Mouse (Mus musculus) G1E (cell line): ENCODE data around the gene Prkar1a. TPM values are rescaled to one million over a fixed set of nuclear protein-coding genes. Genes with fewer than 3 reads are reported as not detected.

ENCODE experiments used
- ATAC-seq: 2 replicates; pipeline ENCODE4 v1.8.0; 2016; ENCODE audit warnings: mild to moderate bottlenecking; ENCODE audit not compliant: insufficient number of reproducible peaks, poor library complexity, low FRiP score, severe bottlenecking; ENCODE audit errors: extremely low read depth
- DNase-seq: peaks from one replicate; pipeline ENCODE4 v3.0.0; 2012; ENCODE audit warnings: low spot score
- H3K27me3 ChIP-seq: 2 replicates; pipeline ENCODE4 v1.6.1; 2012; ENCODE audit warnings: mild to moderate bottlenecking, low read length, inconsistent platforms; ENCODE audit not compliant: insufficient read depth
- H3K36me3 ChIP-seq: replicated peaks from 2 replicates; pipeline ENCODE3; 2012; ENCODE audit warnings: mild to moderate bottlenecking, inconsistent platforms
- H3K4me1 ChIP-seq: 2 replicates; pipeline ENCODE4 v1.6.1; 2012; ENCODE audit warnings: low read depth, low read length, inconsistent platforms, mixed read lengths; ENCODE audit not compliant: insufficient read depth
- H3K4me3 ChIP-seq: 2 replicates; pipeline ENCODE4 v1.5.1; 2012; ENCODE audit warnings: low read depth, mild to moderate bottlenecking, inconsistent platforms, low read length, moderate library complexity, mixed read lengths
- H3K9me3 ChIP-seq: replicated peaks from 2 replicates; pipeline ENCODE4 v1.6.1; 2012; ENCODE audit warnings: inconsistent platforms
- CTCF ChIP-seq: IDR thresholded peaks from 2 replicates; pipeline ENCODE4 v1.5.1; 2012; ENCODE audit warnings: low read depth, low read length, inconsistent platforms, mixed read lengths
- GATA1 ChIP-seq: IDR thresholded peaks from 2 replicates; pipeline ENCODE4 v1.6.1; 2012; ENCODE audit warnings: borderline replicate concordance, low read length, inconsistent platforms, mixed read lengths
- GATA2 ChIP-seq: IDR thresholded peaks from 2 replicates; pipeline ENCODE4 v1.6.1; 2012; ENCODE audit warnings: low read depth, low read length, inconsistent platforms, borderline replicate concordance
- POLR2AphosphoS5 ChIP-seq: IDR thresholded peaks from 2 replicates; pipeline ENCODE4 v1.6.1; 2012; ENCODE audit warnings: low read depth, low read length, inconsistent platforms; ENCODE audit not compliant: insufficient replicate concordance
- TAL1 ChIP-seq: conservative IDR thresholded peaks from 2 replicates; pipeline ENCODE4 v1.6.1; 2012; ENCODE audit warnings: low read depth, low read length, inconsistent platforms, mixed read lengths
- polyA plus RNA-seq: library from polyadenylated mRNA; stranded (reverse); fragments of >175 nt; gene quantifications from 2 replicates; pipeline ENCODE4 v1.2.3, GENCODE M21; 2012
- total RNA-seq, 2 experiments: library from RNA; stranded (forward) in 1 of 2; stranded (reverse) in 1 of 2; fragments of 200-1000 nt in 1 of 2; fragments of >200 nt in 1 of 2; fragmentation: Nextera tagmentation in 1 of 2; gene quantifications; 2 replicates each; pipeline ENCODE4 v1.2.3; 2014 to 2017

Prkar1a gene
- total and polyA plus RNA-seq, 3 experiments, result 74.6 to 134 (median 85.6) TPM

GRCm38 (mm10) chr11:109635871-109636395 is 13.3 kb upstream of the Prkar1a start:
- H3K36me3 ChIP-seq, result no peaks in the 10 kb centered on the region
- H3K4me1 ChIP-seq, result no peaks in the 10 kb centered on the region
- no peak for ATAC-seq
- DNase-seq, result no peak
- H3K4me3 ChIP-seq, result no peak overlapping the region
- H3K27me3 ChIP-seq, result no peaks in the 10 kb centered on the region; the same call in 1 of the 2 replicates
- TF ChIP-seq CTCF, result no peak
- no peak for TF ChIP-seq POLR2AphosphoS5
- TF ChIP-seq GATA2, result no peak
- TF ChIP-seq TAL1, result no peak
- no peak for TF ChIP-seq GATA1
- H3K9me3 ChIP-seq, result no peaks in the 10 kb centered on the region

GRCm38 (mm10) chr11:109641498-109642222 is 7.5 kb upstream of the Prkar1a start:
- ATAC-seq (no peak), DNase-seq (no peak)
- TF ChIP-seq GATA2 (no peak), TAL1 (no peak), GATA1 (no peak), POLR2AphosphoS5 (no peak), CTCF (no peak)
- peaks cover 14% of the 10 kb centered on the region for H3K27me3 ChIP-seq
- H3K4me3 ChIP-seq, result no peak overlapping the region
- no peaks in the 10 kb centered on the region for H3K9me3 ChIP-seq
- no peaks in the 10 kb centered on the region for H3K36me3 ChIP-seq
- no peaks in the 10 kb centered on the region for H3K4me1 ChIP-seq

- Histone ChIP-seq H3K4me1 (peaks cover 39% of the 10 kb centered on the region), H3K36me3 (peaks cover 6% of the 10 kb centered on the region), H3K9me3 (no peaks in the 10 kb centered on the region), H3K27me3 (peaks cover 34% of the 10 kb centered on the region), H3K4me3 (no peak overlapping the region)
- ATAC-seq (no peak), DNase-seq (no peak)
- TF ChIP-seq GATA1, result no peak
- TF ChIP-seq CTCF, result no peak
- no peak for TF ChIP-seq TAL1
- no peak for TF ChIP-seq GATA2
- no peak for TF ChIP-seq POLR2AphosphoS5
These were observed 695 bp upstream of the Prkar1a start for GRCm38 (mm10) chr11:109648510-109648909.

- Histone ChIP-seq H3K36me3 (peaks cover 22% of the 10 kb centered on the region), H3K9me3 (no peaks in the 10 kb centered on the region), H3K4me1 (peaks cover 48% of the 10 kb centered on the region), H3K4me3 (peak overlapping the region; percentile 95), H3K27me3 (peaks cover 28% of the 10 kb centered on the region)
- peak; percentile 63 for DNase-seq
- ATAC-seq, result peak; percentile 50
- TF ChIP-seq GATA2, result no peak
- no peak for TF ChIP-seq POLR2AphosphoS5
These were observed 933 bp downstream of the Prkar1a start for GRCm38 (mm10) chr11:109649975-109650701.

GRCm38 (mm10) chr11:109650788-109651565 is 1.8 kb downstream of the Prkar1a start:
- Histone ChIP-seq H3K4me3 (peak overlapping the region; percentile 95), H3K9me3 (no peaks in the 10 kb centered on the region), H3K36me3 (peaks cover 30% of the 10 kb centered on the region), H3K27me3 (peaks cover 28% of the 10 kb centered on the region), H3K4me1 (peaks cover 55% of the 10 kb centered on the region)
- TF ChIP-seq GATA1, result no peak
- no peak for TF ChIP-seq TAL1
- no peak for TF ChIP-seq GATA2
- TF ChIP-seq CTCF, result no peak
- no peak for TF ChIP-seq POLR2AphosphoS5
- DNase-seq (peak; percentile 97), ATAC-seq (peak; percentile 87)

- Histone ChIP-seq H3K36me3 (peaks cover 36% of the 10 kb centered on the region), H3K27me3 (peaks cover 25% of the 10 kb centered on the region), H3K4me1 (peaks cover 61% of the 10 kb centered on the region), H3K9me3 (no peaks in the 10 kb centered on the region), H3K4me3 (peak overlapping the region; percentile 95)
- ATAC-seq (no peak), DNase-seq (no peak)
- TF ChIP-seq GATA1 (no peak), TAL1 (no peak)
These were observed 2.4 kb downstream of the Prkar1a start for GRCm38 (mm10) chr11:109651566-109652024.
